Mouse (Mus musculus) kidney, postnatal 0 days (tissue): ENCODE results near the gene Galnt9. TPM values are rescaled to one million over a fixed set of nuclear protein-coding genes. Genes with fewer than 3 reads are reported as not detected.

Source experiments
- ATAC-seq: fragments of 200-750 bp; cut with Nextera tagmentation; replicated peaks from 2 replicates; pipeline ENCODE4 v1.8.0; 2017; ENCODE audit warnings: low read depth, moderate number of reproducible peaks, moderate TSS enrichment, moderate library complexity; ENCODE audit not compliant: low FRiP score
- DNase-seq: peaks from one replicate; pipeline ENCODE4 v3.0.0-alpha.2; 2016; ENCODE audit warnings: low spot score
- H3K27ac ChIP-seq: fragments of 300-500 bp; sonication (generic); 2 replicates; pipeline ENCODE4 v1.5.1; 2014; ENCODE audit warnings: mild to moderate bottlenecking
- H3K27me3 ChIP-seq: fragments of 300-500 bp; sonication (generic); 2 replicates; pipeline ENCODE4 v1.6.1; 2014; ENCODE audit warnings: low read length, mixed read lengths; ENCODE audit not compliant: insufficient read depth
- H3K36me3 ChIP-seq: fragments of 300-500 bp; sonication (generic); 2 replicates; pipeline ENCODE4 v1.6.1; 2014; ENCODE audit warnings: low read length, mixed read lengths; ENCODE audit not compliant: insufficient read depth
- H3K4me1 ChIP-seq: fragments of 300-500 bp; sonication (generic); replicated peaks from 2 replicates; pipeline ENCODE4 v1.6.1; 2014; ENCODE audit warnings: antibody characterized with exemption, low read length, mixed read lengths; ENCODE audit not compliant: insufficient read depth
- H3K4me2 ChIP-seq: fragments of 300-500 bp; sonication (generic); 2 replicates; pipeline ENCODE4 v1.6.1; 2014; ENCODE audit warnings: mild to moderate bottlenecking, low read length, moderate library complexity, mixed read lengths
- H3K4me3 ChIP-seq: fragments of 300-500 bp; sonication (generic); replicated peaks from 2 replicates; pipeline ENCODE4 v1.5.1; 2014; ENCODE audit warnings: low read depth, low read length
- H3K9ac ChIP-seq: fragments of 300-500 bp; sonication (generic); 2 replicates; pipeline ENCODE4 v1.6.1; 2014; ENCODE audit warnings: low read depth, low read length
- H3K9me3 ChIP-seq: fragments of 300-500 bp; sonication (generic); replicated peaks from 2 replicates; pipeline ENCODE4 v1.6.1; 2016; ENCODE audit warnings: low read length, inconsistent platforms, mixed read lengths
- CTCF ChIP-seq: IDR thresholded peaks from 2 replicates; pipeline ENCODE4 v1.5.1; 2016; ENCODE audit warnings: antibody characterized with exemption, low read depth, mild to moderate bottlenecking, moderate library complexity
- WGBS: fragments of 180-500 bp; shearing (Covaris S2); extraction: QIAGEN DNeasy Blood & Tissue Kit; methylation state at CpG from one replicate; pipeline ENCODE4 v1.1.7; 2014; 5-methylcytosine and 5-hydroxymethylcytosine counted together
- polyA plus RNA-seq: library from polyadenylated mRNA; unstranded; fragments of >200 nt; fragmentation: Nextera tagmentation; extraction: Ambion mirVana; gene quantifications from 2 replicates; pipeline ENCODE4 v1.2.1, GENCODE M21; 2015

Gene Galnt9
- polyA plus RNA-seq, 1 experiment from 2014 or later, result 0.95 TPM

DNA sequence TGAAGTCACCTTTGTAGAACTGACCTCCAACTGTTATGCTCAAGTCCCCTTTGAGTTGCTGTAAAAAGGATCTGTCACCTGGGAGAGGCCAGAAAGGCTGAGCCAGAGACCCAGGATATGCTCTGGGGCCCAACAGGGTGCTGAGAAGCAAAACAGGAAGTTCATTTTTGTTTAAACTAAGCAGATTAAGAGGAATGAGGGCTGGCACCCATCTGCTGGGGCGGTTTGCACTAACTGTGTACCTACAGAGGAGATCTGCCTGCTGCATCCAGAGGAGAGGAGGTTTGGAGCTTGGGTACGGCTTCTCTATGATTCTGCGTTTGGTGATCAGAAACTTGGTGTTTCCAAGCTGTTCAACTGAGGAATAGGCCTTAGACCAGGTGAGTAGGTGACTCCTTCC, 29.5 kb upstream of the Galnt9 start:
- no peaks in the 10 kb centered on the region for H3K27me3 ChIP-seq
- 76% methylated on average over 3 of the region's 3 CpGs for WGBS
- ATAC-seq (no peak), DNase-seq (no peak)
- H3K4me1 ChIP-seq, result no peaks in the 10 kb centered on the region
- H3K36me3 ChIP-seq, result no peaks in the 10 kb centered on the region
- TF ChIP-seq CTCF, result no peak
- no peak overlapping the region for H3K9ac ChIP-seq
- no peak overlapping the region for H3K4me2 ChIP-seq
- no peak overlapping the region for H3K27ac ChIP-seq
- no peaks in the 10 kb centered on the region for H3K9me3 ChIP-seq
- no peak overlapping the region for H3K4me3 ChIP-seq

DNA sequence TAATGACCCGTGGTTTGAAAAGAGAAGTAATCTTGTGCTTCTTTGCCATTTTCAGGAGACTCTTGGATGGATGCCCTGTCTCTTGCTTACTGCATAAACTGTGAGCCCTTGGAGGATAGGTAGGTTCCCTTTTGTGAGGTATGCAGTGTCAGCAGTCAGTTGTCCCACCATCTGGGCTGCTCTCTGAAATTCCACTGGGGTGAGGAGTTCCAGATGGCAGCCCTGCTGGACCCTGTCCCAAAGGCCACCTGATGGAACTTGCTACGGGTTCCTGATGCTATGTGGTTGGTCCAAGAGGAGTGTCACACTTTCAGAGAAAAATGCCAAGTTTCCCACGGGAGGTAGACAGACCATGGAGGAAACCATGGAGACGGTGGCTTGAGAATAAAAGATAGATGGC, 27.8 kb upstream of the Galnt9 start:
- Histone ChIP-seq H3K27me3 (no peaks in the 10 kb centered on the region), H3K9ac (no peak overlapping the region), H3K9me3 (no peaks in the 10 kb centered on the region), H3K4me2 (no peak overlapping the region), H3K36me3 (no peaks in the 10 kb centered on the region), H3K27ac (no peak overlapping the region), H3K4me3 (no peak overlapping the region), H3K4me1 (no peaks in the 10 kb centered on the region)
- DNase-seq, result no peak
- 62% methylated on average over 4 of the region's 4 CpGs for WGBS
- no peak for ATAC-seq
- no peak for TF ChIP-seq CTCF

DNA sequence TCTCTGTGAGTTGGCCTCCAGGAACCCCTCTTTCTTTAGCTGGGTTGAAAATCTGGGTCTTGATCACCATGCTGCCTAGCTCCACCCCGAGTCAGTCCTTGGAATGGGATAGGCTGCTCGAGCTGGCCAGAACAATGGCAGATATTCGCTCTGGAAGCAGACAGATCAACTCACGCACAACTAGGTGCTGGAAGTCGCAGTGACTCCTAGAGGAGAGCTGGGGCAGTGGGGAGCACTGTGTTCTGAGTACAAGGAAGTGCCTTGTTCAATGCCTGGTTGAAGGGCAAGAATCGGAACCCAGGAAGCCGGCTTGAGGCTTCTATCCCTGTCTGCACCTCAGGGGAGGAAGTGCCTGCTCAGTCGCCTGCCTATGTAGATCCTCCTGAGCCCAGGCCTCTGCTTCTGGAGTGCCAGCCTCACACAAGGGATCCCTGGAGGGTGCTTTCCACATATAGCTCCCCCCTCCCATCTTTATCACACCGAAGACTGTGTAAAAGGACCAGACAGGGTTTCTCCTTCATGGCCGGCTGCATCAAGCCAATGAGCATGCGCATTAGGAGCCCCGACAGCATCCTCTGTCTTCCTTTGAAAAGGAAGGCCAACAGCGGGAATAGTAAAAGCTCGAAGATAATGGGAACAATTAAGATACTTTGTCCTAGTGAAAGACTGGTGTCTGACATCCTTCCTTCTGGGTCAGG, 25.9 kb upstream of the Galnt9 start:
- TF ChIP-seq CTCF, result no peak
- no peak for ATAC-seq
- 44% methylated on average over 14 of the region's 14 CpGs for WGBS

DNA sequence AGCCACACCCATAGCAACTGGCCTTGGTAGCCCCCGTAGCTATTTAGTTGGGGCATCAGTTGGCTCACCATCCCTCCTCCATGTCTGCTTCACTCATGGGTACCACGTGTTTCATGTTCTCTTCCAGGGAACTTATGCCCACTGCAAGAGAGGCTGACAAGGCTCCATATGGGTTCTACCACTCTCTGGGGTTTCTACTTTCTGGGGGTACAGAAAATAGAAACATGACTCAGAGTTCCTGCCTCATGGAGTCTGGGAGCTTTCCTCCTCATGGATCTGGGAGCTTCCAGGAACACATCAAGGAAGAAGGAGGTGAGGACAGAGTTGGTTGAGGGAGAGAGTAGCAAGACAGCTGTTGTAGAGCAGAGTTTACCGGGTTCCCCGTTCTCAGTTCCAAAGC, 23.2 kb upstream of the Galnt9 start:
- 86% methylated on average over 4 of the region's 4 CpGs for WGBS
- H3K27ac ChIP-seq, result no peak overlapping the region
- no peak overlapping the region for H3K9ac ChIP-seq
- H3K27me3 ChIP-seq, result no peaks in the 10 kb centered on the region
- TF ChIP-seq CTCF, result no peak
- ATAC-seq (no peak), DNase-seq (no peak)
- H3K9me3 ChIP-seq, result no peaks in the 10 kb centered on the region
- H3K4me2 ChIP-seq, result no peak overlapping the region
- H3K36me3 ChIP-seq, result no peaks in the 10 kb centered on the region
- H3K4me1 ChIP-seq, result no peaks in the 10 kb centered on the region
- no peak overlapping the region for H3K4me3 ChIP-seq

More for the DNA sequence above, 25.9 kb upstream of the Galnt9 start:
- Histone ChIP-seq H3K4me3 (no peak overlapping the region), H3K4me1 (no peaks in the 10 kb centered on the region), H3K27me3 (no peaks in the 10 kb centered on the region), H3K36me3 (no peaks in the 10 kb centered on the region), H3K9me3 (no peaks in the 10 kb centered on the region), H3K9ac (no peak overlapping the region), H3K4me2 (no peak overlapping the region), H3K27ac (no peak overlapping the region)
- no peak for DNase-seq

DNA sequence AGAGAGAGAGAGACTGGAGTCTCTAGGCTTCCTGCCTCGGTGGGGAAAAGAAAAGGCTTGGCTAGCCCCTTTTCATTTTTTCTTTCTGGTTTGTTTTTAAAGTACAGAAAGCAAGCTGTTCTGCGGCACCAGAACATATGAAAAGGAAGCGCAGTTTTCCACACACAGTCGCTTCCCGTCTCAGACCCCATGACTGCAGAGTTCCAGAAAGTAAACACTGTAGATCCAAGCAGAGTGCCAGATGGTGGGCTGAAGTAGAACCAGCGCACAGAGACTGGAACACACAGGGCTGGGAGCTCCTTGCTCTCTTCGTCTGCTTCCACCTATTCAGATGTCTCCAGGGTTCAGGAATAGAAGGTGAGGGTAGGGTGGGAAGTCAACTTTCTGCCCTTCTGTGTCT, 22.3 kb upstream of the Galnt9 start:
- no peak for TF ChIP-seq CTCF
- H3K9ac ChIP-seq, result no peak overlapping the region
- no peaks in the 10 kb centered on the region for H3K9me3 ChIP-seq
- DNase-seq (no peak), ATAC-seq (no peak)
- H3K4me1 ChIP-seq, result no peaks in the 10 kb centered on the region
- no peak overlapping the region for H3K4me3 ChIP-seq
- no peak overlapping the region for H3K4me2 ChIP-seq
- 65% methylated on average over 7 of the region's 7 CpGs for WGBS
- no peaks in the 10 kb centered on the region for H3K36me3 ChIP-seq
- H3K27me3 ChIP-seq, result no peaks in the 10 kb centered on the region
- no peak overlapping the region for H3K27ac ChIP-seq

GRCm38 (mm10) chr5:110523296-110523695, 20.9 kb upstream of the Galnt9 start:
- Histone ChIP-seq H3K4me1 (no peaks in the 10 kb centered on the region), H3K9ac (no peak overlapping the region), H3K36me3 (no peaks in the 10 kb centered on the region), H3K27ac (no peak overlapping the region), H3K4me3 (no peak overlapping the region), H3K9me3 (no peaks in the 10 kb centered on the region), H3K27me3 (no peaks in the 10 kb centered on the region), H3K4me2 (no peak overlapping the region)
- no peak for TF ChIP-seq CTCF
- ATAC-seq (no peak), DNase-seq (no peak)
- WGBS, result 37% methylated on average over 4 of the region's 4 CpGs

- DNase-seq (no peak), ATAC-seq (no peak)
- H3K4me2 ChIP-seq, result no peak overlapping the region
- WGBS, result 77% methylated on average over 6 of the region's 6 CpGs
- H3K9ac ChIP-seq, result no peak overlapping the region
- no peaks in the 10 kb centered on the region for H3K4me1 ChIP-seq
- no peak overlapping the region for H3K27ac ChIP-seq
- no peak for TF ChIP-seq CTCF
- H3K4me3 ChIP-seq, result no peak overlapping the region
- H3K27me3 ChIP-seq, result no peaks in the 10 kb centered on the region
- H3K9me3 ChIP-seq, result no peaks in the 10 kb centered on the region
- H3K36me3 ChIP-seq, result no peaks in the 10 kb centered on the region
These were observed 18.5 kb upstream of the Galnt9 start for GRCm38 (mm10) chr5:110525701-110526100.
